Mouse (Mus musculus) forebrain, embryonic 10.5 days (tissue): ENCODE results near the gene Bpifb5. TPM values are rescaled to one million over a fixed set of nuclear protein-coding genes. Genes with fewer than 3 reads are reported as not detected.
"Not testable (repeated sequence)": the region's sequence is repeated elsewhere in the genome, so short reads cannot be mapped to it uniquely, and the experiment has no call there.

ENCODE experiments used
- DNase-seq: peaks from one replicate; pipeline ENCODE4 v3.0.0-alpha.2; 2017; ENCODE audit warnings: low spot score; ENCODE audit errors: extremely low spot score
- H3K27ac ChIP-seq: fragments of 300-500 bp; sonication (generic); 2 replicates; pipeline ENCODE4 v1.5.1; 2016; ENCODE audit warnings: mild to moderate bottlenecking
- H3K27me3 ChIP-seq: fragments of 300-500 bp; sonication (generic); 2 replicates; pipeline ENCODE4 v1.6.1; 2016; ENCODE audit warnings: mild to moderate bottlenecking; ENCODE audit not compliant: poor library complexity, severe bottlenecking
- H3K36me3 ChIP-seq: fragments of 300-500 bp; sonication (generic); replicated peaks from 2 replicates; pipeline ENCODE4 v1.6.1; 2016; ENCODE audit warnings: mild to moderate bottlenecking, moderate library complexity
- H3K4me1 ChIP-seq: fragments of 300-500 bp; sonication (generic); 2 replicates; pipeline ENCODE4 v1.6.1; 2016
- H3K4me3 ChIP-seq: fragments of 300-500 bp; sonication (generic); 2 replicates; pipeline ENCODE4 v1.5.1; 2016; ENCODE audit warnings: mild to moderate bottlenecking, moderate library complexity
- H3K9me3 ChIP-seq: fragments of 300-500 bp; sonication (generic); 2 replicates; pipeline ENCODE4 v1.6.1; 2016; ENCODE audit warnings: mild to moderate bottlenecking, moderate library complexity
- WGBS: fragments of 180-500 bp; shearing (Covaris S2); methylation state at CpG from one replicate; pipeline ENCODE4 v1.1.7; 2016; 5-methylcytosine and 5-hydroxymethylcytosine counted together
- polyA plus RNA-seq: library from polyadenylated mRNA; unstranded; fragments of >200 nt; fragmentation: Nextera tagmentation; extraction: Ambion mirVana; gene quantifications from 2 replicates; pipeline ENCODE4 v1.2.1, GENCODE M21; 2016

Gene Bpifb5
- polyA plus RNA-seq, 1 experiment from 2014 or later: 0.33 TPM

DNA sequence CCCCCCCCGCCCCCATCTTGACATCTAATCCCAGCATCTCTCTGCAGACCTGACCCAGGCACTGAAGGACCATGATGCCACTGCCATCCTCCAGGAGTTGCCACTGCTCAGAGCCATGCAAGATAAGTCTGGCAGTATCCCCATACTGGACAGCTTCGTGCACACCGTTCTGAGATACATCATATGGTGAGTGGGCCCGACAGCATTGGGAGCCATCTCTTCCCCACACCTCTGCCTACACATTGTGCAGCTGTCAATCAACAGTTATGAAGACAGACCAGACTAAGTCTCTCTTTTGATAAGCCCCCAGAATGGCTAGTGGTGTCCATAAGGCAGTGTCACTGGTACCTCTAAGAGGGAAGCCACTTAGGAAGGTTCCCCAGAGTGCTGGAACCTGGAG lies 18.9 kb upstream of the Bpifb5 start:
- Histone ChIP-seq H3K27ac (no peak overlapping the region), H3K9me3 (no peaks in the 10 kb centered on the region), H3K4me3 (no peak overlapping the region), H3K36me3 (no peaks in the 10 kb centered on the region), H3K4me1 (0 out of 2 replicates have a peak, but pooled peaks cover 3% of the 10 kb centered on the region), H3K27me3 (no peaks in the 10 kb centered on the region)
- WGBS: 96% methylated on average over 4 of the region's 4 CpGs
- no peak for DNase-seq

DNA sequence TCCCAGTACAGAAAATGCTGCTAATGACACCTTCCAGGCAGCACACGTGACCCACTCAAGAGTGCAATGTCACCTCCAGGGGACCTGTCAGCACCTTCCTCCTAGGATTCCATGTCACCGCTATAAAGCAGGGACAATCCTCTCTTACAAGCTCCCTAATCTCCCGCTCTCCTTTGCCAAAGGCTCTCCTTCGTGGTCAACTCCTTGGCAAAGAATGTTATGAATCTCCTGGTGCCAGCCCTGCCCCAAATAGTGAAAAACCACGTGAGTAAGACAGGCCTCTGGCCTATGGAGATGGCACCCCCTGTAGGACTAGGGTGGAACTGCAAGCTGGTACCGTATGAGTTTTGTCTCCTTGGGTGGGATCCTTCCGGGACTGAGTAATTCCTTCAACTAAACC lies 16.6 kb upstream of the Bpifb5 start:
- Histone ChIP-seq H3K4me3 (no peak overlapping the region), H3K27me3 (no peaks in the 10 kb centered on the region), H3K4me1 (no peaks in the 10 kb centered on the region), H3K9me3 (no peaks in the 10 kb centered on the region), H3K27ac (no peak overlapping the region), H3K36me3 (no peaks in the 10 kb centered on the region)
- 60% methylated on average over 7 of the region's 7 CpGs for WGBS
- DNase-seq: no peak

DNA sequence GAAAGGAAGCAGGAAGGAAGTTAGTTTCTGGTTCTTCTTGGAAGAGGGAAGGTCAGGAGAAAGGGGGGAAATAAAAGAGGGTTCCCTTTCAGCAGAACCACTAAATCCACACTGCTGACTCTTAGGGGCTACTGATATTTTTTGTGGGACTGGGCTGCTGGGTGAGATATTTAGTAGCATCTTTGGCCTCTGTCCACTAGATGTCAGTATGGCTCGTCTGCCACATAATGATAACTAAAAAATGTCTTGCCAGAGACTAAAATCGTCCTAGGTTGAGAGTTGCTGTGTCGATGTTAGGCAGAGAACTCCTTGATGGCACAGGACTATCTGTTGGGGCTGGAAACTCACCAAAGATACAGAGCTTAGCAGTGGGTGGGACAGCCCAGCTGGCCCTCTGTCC lies 14.4 kb upstream of the Bpifb5 start:
- Histone ChIP-seq H3K4me1 (no peaks in the 10 kb centered on the region), H3K4me3 (no peak overlapping the region), H3K36me3 (no peaks in the 10 kb centered on the region), H3K27me3 (no peaks in the 10 kb centered on the region), H3K27ac (no peak overlapping the region), H3K9me3 (no peaks in the 10 kb centered on the region)
- no peak for DNase-seq
- WGBS: 27% methylated on average over 3 of the region's 3 CpGs

DNA sequence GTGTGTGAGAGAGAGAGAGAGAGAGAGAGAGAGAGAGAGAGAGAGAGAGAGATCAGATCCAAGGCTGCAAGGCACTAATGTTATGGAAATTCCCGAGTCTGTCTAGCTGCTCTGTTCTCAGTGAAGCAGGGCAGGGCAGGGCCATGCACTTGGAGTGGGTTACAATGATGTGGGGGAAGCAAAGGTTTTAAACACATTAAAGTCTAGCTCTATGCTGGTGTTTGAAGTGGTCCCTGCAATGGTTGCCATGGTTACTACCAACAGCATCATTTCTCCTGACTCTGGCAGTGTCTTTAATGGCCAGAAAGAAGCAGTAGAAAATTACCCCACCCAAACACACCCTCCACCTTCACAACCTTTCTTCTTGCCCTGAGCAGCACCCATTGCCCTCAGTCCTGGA lies 12.4 kb upstream of the Bpifb5 start:
- 71% methylated on average over 1 of the region's 1 CpGs for WGBS
- DNase-seq: no peak
- Histone ChIP-seq H3K9me3 (no peaks in the 10 kb centered on the region), H3K36me3 (no peaks in the 10 kb centered on the region), H3K4me1 (no peaks in the 10 kb centered on the region), H3K27ac (no peak overlapping the region), H3K27me3 (no peaks in the 10 kb centered on the region), H3K4me3 (no peak overlapping the region)

DNA sequence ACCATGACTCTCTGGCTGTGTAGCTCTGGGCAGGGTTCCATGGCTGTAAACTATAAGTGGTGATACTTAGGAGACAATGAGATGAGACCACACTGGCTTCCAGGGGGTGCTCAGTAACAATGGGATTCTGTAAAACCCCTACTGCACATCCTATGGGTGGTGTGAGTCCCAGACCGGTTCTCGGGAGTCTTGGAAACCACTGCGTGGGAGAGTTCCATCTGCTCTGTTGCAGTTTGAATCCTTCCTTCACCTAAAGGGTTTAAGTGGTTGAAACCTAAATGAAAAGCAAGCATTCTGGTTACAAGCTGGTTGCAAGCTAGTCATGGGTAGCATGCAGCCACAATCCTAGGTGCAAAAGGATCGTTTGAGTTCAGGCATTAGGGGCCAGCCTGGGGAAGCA lies 11.7 kb upstream of the Bpifb5 start:
- Histone ChIP-seq H3K27me3 (no peaks in the 10 kb centered on the region), H3K27ac (no peak overlapping the region), H3K36me3 (no peaks in the 10 kb centered on the region), H3K4me1 (no peaks in the 10 kb centered on the region), H3K4me3 (no peak overlapping the region), H3K9me3 (no peaks in the 10 kb centered on the region)
- no peak for DNase-seq
- WGBS: 87% methylated on average over 4 of the region's 4 CpGs

DNA sequence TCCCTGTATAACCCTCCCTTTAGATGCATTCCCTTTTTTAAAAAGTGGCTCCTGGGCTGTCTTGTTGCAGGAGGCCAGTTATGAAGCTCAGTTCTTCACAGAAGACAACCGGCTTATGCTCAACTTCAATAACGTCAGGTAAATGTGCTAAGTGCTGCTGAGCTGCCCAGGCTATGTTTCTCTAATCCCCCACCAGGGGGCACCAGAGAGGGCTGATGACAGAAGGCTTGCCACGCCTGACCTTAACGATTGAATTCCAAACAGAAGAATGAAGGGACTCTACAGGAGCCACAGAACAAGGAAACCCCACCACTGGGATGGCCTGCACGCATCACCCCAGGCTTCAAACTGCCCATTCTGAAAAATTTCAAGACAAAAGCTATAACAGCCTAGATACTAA lies 8.4 kb upstream of the Bpifb5 start:
- no peak overlapping the region for H3K4me3 ChIP-seq
- no peaks in the 10 kb centered on the region for H3K27me3 ChIP-seq
- H3K4me1 ChIP-seq: no peaks in the 10 kb centered on the region
- WGBS: 17% methylated on average over 5 of the region's 5 CpGs
- H3K9me3 ChIP-seq: no peaks in the 10 kb centered on the region
- no peaks in the 10 kb centered on the region for H3K36me3 ChIP-seq
- DNase-seq: peak; percentile 70
- H3K27ac ChIP-seq: no peak overlapping the region

DNA sequence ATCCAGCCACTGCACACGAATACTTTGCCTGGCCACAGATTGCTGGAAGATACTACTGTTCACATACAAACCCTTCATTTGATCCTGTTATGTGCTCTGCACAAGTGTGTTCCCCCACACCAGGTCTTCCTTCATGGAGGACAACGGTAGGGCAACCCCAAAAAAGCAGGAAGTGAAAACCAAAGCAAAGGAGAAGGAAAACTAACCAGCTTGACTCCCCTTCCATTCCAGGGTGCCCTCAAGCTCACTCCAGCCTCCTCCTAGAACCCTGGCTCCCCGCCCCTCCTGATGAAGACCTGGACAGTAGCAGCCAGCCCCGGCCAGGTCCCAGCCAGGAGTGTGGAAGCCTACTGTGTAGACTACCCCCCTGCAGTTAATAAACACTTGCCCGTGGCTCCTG lies 3.6 kb upstream of the Bpifb5 start:
- 82% methylated on average over 5 of the region's 5 CpGs for WGBS
- no peak for DNase-seq
- H3K9me3 ChIP-seq: no peaks in the 10 kb centered on the region
- H3K4me3 ChIP-seq: no peak overlapping the region
- no peaks in the 10 kb centered on the region for H3K27me3 ChIP-seq
- H3K36me3 ChIP-seq: no peaks in the 10 kb centered on the region
- no peak overlapping the region for H3K27ac ChIP-seq
- peaks cover 23% of the 10 kb centered on the region for H3K4me1 ChIP-seq

DNA sequence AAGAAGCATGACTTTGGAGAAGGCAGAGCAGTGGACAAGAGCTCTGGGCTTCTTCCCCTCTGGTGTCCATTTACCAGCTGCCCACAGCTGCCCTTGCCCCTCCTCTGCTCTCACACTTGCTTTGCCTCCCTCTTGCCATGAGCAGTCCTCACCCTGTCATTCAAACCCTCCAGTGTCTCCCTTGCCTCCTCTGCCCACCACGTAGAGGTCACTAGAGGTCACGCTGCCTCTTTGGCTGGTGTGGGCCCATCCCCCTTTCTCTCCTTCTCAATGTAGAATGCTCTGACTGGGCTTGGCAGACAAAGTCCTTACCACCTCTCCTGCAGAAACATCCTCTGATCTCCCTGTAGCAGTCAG lies 353 bp downstream of the Bpifb5 start:
- Histone ChIP-seq H3K4me3 (peak overlapping the region; percentile 37), H3K36me3 (no peaks in the 10 kb centered on the region), H3K27me3 (no peaks in the 10 kb centered on the region), H3K27ac (peak overlapping the region; percentile 74), H3K4me1 (peaks cover 32% of the 10 kb centered on the region), H3K9me3 (no peaks in the 10 kb centered on the region)
- WGBS: 8% methylated on average over 2 of the region's 2 CpGs
- DNase-seq: no peak

DNA sequence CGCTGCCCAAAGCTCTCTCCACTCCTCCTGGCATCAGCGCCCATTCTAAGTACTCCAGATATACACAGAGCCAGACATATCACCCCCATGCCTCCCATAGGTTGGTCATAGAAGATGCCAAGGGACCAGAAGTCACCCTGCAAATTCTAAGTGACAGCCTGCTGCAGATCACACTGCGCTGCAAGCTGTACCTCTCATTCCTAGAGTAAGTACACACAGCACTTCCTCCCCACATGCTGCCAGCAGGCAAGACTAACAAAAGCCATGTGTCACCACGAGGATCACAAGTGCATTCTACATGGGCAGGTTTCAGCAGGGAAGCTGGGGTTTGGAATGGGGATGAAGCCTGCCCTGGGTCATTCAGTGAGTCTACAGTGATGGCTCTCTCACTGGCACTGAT lies 3.4 kb downstream of the Bpifb5 start:
- no peak overlapping the region for H3K4me3 ChIP-seq
- H3K27ac ChIP-seq: no peak overlapping the region
- 77% methylated on average over 4 of the region's 4 CpGs for WGBS
- no peaks in the 10 kb centered on the region for H3K9me3 ChIP-seq
- no peaks in the 10 kb centered on the region for H3K36me3 ChIP-seq
- no peak for DNase-seq
- H3K4me1 ChIP-seq: peaks cover 32% of the 10 kb centered on the region
- H3K27me3 ChIP-seq: no peaks in the 10 kb centered on the region

DNA sequence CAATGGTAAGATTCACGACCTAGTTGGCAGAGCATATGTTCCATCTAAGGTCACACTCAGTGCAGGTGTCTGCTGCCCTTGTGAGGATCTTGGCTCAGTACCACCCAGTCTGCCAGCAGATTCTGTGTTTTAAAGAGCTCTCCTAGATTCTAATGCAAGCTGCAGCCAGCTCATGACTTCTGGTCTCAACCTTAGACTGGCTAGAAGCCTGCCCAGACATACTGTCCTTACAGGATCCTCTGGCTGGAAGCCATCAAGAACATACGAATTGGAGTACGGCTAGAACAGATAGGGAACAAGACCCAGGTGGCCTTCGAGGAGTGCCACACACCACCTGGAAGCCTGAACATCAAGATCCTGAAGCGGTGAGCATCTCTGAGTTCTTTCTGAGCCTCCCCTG lies 4.3 kb downstream of the Bpifb5 start:
- peaks cover 27% of the 10 kb centered on the region for H3K4me1 ChIP-seq
- H3K27ac ChIP-seq: no peak overlapping the region
- H3K9me3 ChIP-seq: no peaks in the 10 kb centered on the region
- DNase-seq: no peak
- H3K36me3 ChIP-seq: no peaks in the 10 kb centered on the region
- H3K27me3 ChIP-seq: no peaks in the 10 kb centered on the region
- WGBS: 87% methylated on average over 5 of the region's 5 CpGs
- H3K4me3 ChIP-seq: no peak overlapping the region

DNA sequence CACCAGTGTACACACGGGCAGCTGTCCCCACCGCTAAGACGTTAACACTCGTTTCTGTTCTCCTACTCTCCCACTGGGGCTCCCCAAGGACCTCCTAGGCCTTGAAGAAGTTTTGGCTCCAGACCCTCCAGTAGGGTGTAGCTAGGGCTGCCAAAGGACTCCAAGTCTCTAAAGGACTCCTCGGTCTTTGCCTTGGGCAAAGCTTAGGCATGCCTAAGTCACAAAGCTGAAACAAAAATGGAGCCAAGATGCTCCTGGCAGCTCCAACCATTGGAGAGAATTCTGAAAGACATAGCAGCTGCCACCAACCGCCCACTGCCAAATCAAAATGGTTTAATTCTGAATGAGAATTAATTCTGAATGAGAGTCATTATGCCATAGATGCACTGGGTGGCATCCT lies 9.9 kb downstream of the Bpifb5 start:
- no peak for DNase-seq
- 95% methylated on average over 6 of the region's 6 CpGs for WGBS
- Histone ChIP-seq H3K27me3 (no peaks in the 10 kb centered on the region), H3K4me3 (no peak overlapping the region), H3K4me1 (no peaks in the 10 kb centered on the region), H3K9me3 (no peaks in the 10 kb centered on the region), H3K36me3 (no peaks in the 10 kb centered on the region), H3K27ac (no peak overlapping the region)

DNA sequence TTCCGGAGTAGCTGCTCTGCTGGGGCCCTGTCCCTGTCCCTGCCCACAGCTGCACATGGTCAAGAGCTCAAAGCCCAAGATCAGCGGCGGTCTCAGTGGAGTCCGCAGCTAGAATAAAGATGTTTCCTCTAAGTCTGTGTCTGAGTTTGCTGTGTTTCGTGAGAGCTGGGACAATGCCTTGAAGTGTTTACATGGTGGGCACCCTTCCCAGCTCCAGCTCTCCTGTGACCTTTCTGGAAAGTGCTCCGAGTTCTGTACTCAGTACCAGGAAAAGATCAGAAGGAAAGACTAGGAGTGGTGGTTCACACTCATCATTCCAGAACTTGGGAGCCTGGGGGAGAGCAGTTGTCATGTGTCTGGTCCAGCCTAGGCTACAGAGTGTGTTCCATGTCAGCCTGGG lies 17.2 kb downstream of the Bpifb5 start:
- no peak overlapping the region for H3K27ac ChIP-seq
- no peaks in the 10 kb centered on the region for H3K9me3 ChIP-seq
- 89% methylated on average over 6 of the region's 6 CpGs for WGBS
- no peaks in the 10 kb centered on the region for H3K4me1 ChIP-seq
- H3K27me3 ChIP-seq: no peaks in the 10 kb centered on the region
- H3K4me3 ChIP-seq: no peak overlapping the region
- no peak for DNase-seq
- no peaks in the 10 kb centered on the region for H3K36me3 ChIP-seq

DNA sequence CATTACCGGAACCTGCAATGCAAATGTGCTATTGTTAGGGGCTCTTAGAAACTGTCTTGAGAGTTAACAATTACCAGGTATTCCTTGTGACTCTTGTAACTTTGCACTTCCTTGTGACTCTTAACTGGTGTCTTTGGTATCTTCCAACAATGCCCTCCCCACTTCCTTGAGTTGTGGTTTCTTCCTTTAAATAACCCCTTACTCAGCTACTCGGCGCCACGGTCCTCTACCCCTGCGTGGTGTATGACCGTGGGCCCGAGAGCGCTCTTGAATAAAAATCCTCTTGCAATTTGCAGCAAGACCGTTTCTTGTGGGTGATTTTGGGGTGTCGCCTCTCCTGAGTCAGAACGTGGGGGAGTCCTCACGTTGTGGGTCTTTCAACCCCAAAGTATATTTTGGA lies 19.2 kb downstream of the Bpifb5 start:
- not testable (repeated sequence) for H3K36me3 ChIP-seq, H3K4me1 ChIP-seq, DNase-seq, H3K27me3 ChIP-seq, H3K27ac ChIP-seq, H3K9me3 ChIP-seq, H3K4me3 ChIP-seq
- 91% methylated on average over 12 of the region's 12 CpGs for whole genome bisulfite sequencing

DNA sequence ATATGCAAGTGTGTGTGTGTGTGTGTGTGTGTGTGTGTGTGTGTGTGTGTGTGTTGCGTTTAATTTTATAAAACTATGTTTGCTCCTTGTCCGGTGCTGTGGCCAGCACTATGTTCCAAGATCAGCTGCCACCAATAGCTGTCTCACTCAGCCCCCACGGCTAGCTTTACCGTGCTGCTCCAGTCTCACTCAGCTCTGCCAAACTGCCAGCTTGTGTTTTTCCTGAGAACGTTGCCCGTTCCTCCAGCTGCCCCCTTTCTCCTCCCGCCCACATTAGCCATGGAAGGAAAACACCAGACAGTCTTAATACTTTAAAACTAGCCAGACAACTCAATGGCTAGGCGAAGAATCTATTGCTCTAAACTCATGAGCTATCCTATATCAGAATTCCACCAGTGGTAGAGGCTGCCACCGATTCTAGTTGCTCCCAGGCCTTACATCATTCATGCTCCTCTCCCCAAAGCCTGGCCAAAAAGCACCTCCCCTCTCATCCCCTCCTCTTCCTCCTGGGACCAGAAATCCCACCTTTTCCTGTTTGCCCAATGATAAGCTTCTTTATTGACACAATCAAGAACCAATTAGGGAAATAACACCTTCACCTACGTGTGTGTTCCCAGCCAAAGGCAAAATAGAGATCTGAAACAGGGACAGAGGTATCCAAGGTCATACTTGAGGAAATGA lies 20.0 kb downstream of the Bpifb5 start:
- Histone ChIP-seq H3K9me3 (no peaks in the 10 kb centered on the region), H3K4me3 (no peak overlapping the region), H3K27me3 (no peaks in the 10 kb centered on the region), H3K27ac (no peak overlapping the region), H3K36me3 (no peaks in the 10 kb centered on the region), H3K4me1 (no peaks in the 10 kb centered on the region)
- WGBS: 91% methylated on average over 10 of the region's 10 CpGs
- no peak for DNase-seq
